Mouse (Mus musculus) yolk sac, embryonic 10.5 days (tissue): ENCODE measurements around the gene Gtf2a1l.

Experiments
- DNase-seq: peaks from one replicate; pipeline ENCODE4 v3.0.0-alpha.2; 2017; ENCODE audit warnings: low spot score

Gene Gtf2a1l

GRCm38 (mm10) chr17:88668452-88668851, at the start of gene Gtf2a1l:
Gene Gtf2a1l, plus strand, starts transcription at chr17:88668660.
- no peak for DNase-seq

- no peak for DNase-seq
Observed at GRCm38 (mm10) chr17:88620935-88621334, 47.5 kb upstream of the Gtf2a1l start.

- DNase-seq, result no peak
Observed at GRCm38 (mm10) chr17:88621374-88621773, 47.1 kb upstream of the Gtf2a1l start.

GRCm38 (mm10) chr17:88622711-88623110, 45.7 kb upstream of the Gtf2a1l start:
- no peak for DNase-seq

GRCm38 (mm10) chr17:88624386-88624785, 44.1 kb upstream of the Gtf2a1l start:
- DNase-seq, result no peak

GRCm38 (mm10) chr17:88625350-88625749, 43.1 kb upstream of the Gtf2a1l start:
- no peak for DNase-seq

GRCm38 (mm10) chr17:88625931-88626330, 42.5 kb upstream of the Gtf2a1l start:
- DNase-seq, result no peak

GRCm38 (mm10) chr17:88626347-88626811, 42.1 kb upstream of the Gtf2a1l start:
- peak; percentile 53 for DNase-seq

GRCm38 (mm10) chr17:88627150-88627549, 41.3 kb upstream of the Gtf2a1l start:
- DNase-seq, result peak; percentile 83

GRCm38 (mm10) chr17:88628676-88629380, 39.6 kb upstream of the Gtf2a1l start:
- DNase-seq, result peak; percentile 49

GRCm38 (mm10) chr17:88629381-88629759, 39.1 kb upstream of the Gtf2a1l start:
- DNase-seq, result peak; percentile 43

- DNase-seq, result peak; percentile 74
Observed at GRCm38 (mm10) chr17:88629931-88630553, 38.4 kb upstream of the Gtf2a1l start.

GRCm38 (mm10) chr17:88630554-88630948, 37.9 kb upstream of the Gtf2a1l start:
- DNase-seq, result no peak

- DNase-seq, result peak; percentile 64
Observed at GRCm38 (mm10) chr17:88632631-88633030, 35.8 kb upstream of the Gtf2a1l start.

- no peak for DNase-seq
Observed at GRCm38 (mm10) chr17:88636076-88636475, 32.4 kb upstream of the Gtf2a1l start.

- no peak for DNase-seq
Observed at GRCm38 (mm10) chr17:88636587-88636986, 31.9 kb upstream of the Gtf2a1l start.

GRCm38 (mm10) chr17:88641012-88641411, 27.4 kb upstream of the Gtf2a1l start:
- peak; percentile 38 for DNase-seq

- DNase-seq, result no peak
Observed at GRCm38 (mm10) chr17:88641836-88642235, 26.6 kb upstream of the Gtf2a1l start.

- no peak for DNase-seq
Observed at GRCm38 (mm10) chr17:88644876-88645275, 23.6 kb upstream of the Gtf2a1l start.

- DNase-seq, result no peak
Observed at GRCm38 (mm10) chr17:88645299-88645698, 23.2 kb upstream of the Gtf2a1l start.

GRCm38 (mm10) chr17:88647149-88647548, 21.3 kb upstream of the Gtf2a1l start:
- no peak for DNase-seq

- DNase-seq, result no peak
Observed at GRCm38 (mm10) chr17:88652010-88652409, 16.4 kb upstream of the Gtf2a1l start.

- peak; percentile 57 for DNase-seq
Observed at GRCm38 (mm10) chr17:88652702-88653374, 15.6 kb upstream of the Gtf2a1l start.
